Mouse (Mus musculus) forebrain, embryonic 13.5 days (tissue): ENCODE data around the gene Dmxl2. TPM values are rescaled to one million over a fixed set of nuclear protein-coding genes. Genes with fewer than 3 reads are reported as not detected.

Experiments used
- ATAC-seq: fragments of 200-750 bp; cut with Nextera tagmentation; 2 replicates; pipeline ENCODE4 v1.8.0; 2017
- H3K27ac ChIP-seq: fragments of 300-500 bp; sonication (generic); 2 replicates; pipeline ENCODE4 v1.5.1; 2015; ENCODE audit warnings: inconsistent platforms, mild to moderate bottlenecking, moderate library complexity
- H3K27me3 ChIP-seq: fragments of 300-500 bp; sonication (generic); 2 replicates; pipeline ENCODE4 v1.6.1; 2015; ENCODE audit warnings: mild to moderate bottlenecking, inconsistent platforms
- H3K36me3 ChIP-seq: fragments of 300-500 bp; sonication (generic); 2 replicates; pipeline ENCODE4 v1.6.1; 2015; ENCODE audit warnings: mild to moderate bottlenecking, inconsistent platforms; ENCODE audit not compliant: poor library complexity, severe bottlenecking
- H3K4me1 ChIP-seq: fragments of 300-500 bp; sonication (generic); 2 replicates; pipeline ENCODE4 v1.6.1; 2015; ENCODE audit warnings: inconsistent platforms
- H3K4me2 ChIP-seq: fragments of 300-500 bp; sonication (generic); 2 replicates; pipeline ENCODE4 v1.6.1; 2015; ENCODE audit warnings: inconsistent platforms, mild to moderate bottlenecking, moderate library complexity
- H3K4me3 ChIP-seq: fragments of 300-500 bp; sonication (generic); 2 replicates; pipeline ENCODE4 v1.5.1; 2015; ENCODE audit warnings: mild to moderate bottlenecking, inconsistent platforms
- H3K9ac ChIP-seq: fragments of 300-500 bp; sonication (generic); 2 replicates; pipeline ENCODE4 v1.6.1; 2015; ENCODE audit warnings: mild to moderate bottlenecking, inconsistent platforms
- H3K9me3 ChIP-seq: fragments of 300-500 bp; sonication (generic); replicated peaks from 2 replicates; pipeline ENCODE4 v1.6.1; 2016; ENCODE audit warnings: inconsistent platforms
- WGBS: fragments of 180-500 bp; shearing (Covaris S2); methylation state at CpG from one replicate; pipeline ENCODE4 v1.1.7; 2015; 5-methylcytosine and 5-hydroxymethylcytosine counted together
- polyA plus RNA-seq: library from polyadenylated mRNA; unstranded; fragments of >200 nt; fragmentation: Nextera tagmentation; extraction: Ambion mirVana; gene quantifications from 2 replicates; pipeline ENCODE4 v1.2.1, GENCODE M21; 2015

The Dmxl2 gene
- polyA plus RNA-seq, 1 experiment from 2014 or later: 30.0 TPM

DNA sequence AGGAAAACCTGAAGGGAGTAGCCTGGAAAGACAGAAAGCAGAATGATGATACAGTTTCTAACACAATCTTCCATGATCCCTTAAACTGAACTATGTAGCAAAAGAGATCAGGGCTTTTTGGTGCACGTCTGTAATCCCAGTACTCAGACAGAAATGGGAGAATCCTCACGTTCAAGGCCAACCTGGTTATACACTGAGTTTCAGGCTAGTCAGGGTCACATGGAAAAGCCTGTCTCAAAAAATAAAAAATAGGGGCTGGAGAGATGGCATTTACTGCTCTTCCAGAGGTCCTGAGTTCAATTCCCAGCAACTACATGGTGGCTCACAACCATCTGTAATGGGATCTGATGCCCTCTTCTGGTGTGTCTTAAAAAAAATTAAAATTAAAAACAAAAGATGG lies 11.0 kb downstream of the Dmxl2 start:
- WGBS: 89% methylated on average over 2 of the region's 2 CpGs
- Histone ChIP-seq H3K9me3 (no peaks in the 10 kb centered on the region), H3K27me3 (no peaks in the 10 kb centered on the region), H3K4me1 (no peaks in the 10 kb centered on the region), H3K36me3 (no peaks in the 10 kb centered on the region), H3K4me2 (no peak overlapping the region), H3K4me3 (no peak overlapping the region), H3K27ac (no peak overlapping the region), H3K9ac (no peak overlapping the region)
- no peak for ATAC-seq

DNA sequence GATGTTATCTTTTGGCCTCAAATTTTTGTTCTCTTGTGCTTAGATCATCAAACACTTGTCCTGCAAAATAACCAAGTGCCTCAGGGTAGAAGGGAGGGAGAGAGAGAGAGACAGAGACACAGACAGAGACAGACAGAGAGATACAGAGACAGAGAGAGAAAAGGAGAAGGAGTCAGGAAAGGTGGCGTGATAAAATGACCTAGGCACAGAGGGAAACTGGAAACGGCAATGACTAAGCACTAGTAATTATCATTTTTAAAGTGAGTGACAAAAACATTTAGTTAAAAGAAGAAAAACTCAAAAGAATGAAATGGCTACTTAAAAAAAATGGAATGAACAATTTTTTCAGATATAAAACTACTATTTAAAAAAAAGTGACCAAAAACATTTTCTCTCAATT lies 11.8 kb downstream of the Dmxl2 start:
- H3K36me3 ChIP-seq: no peaks in the 10 kb centered on the region
- no peak overlapping the region for H3K9ac ChIP-seq
- H3K4me3 ChIP-seq: no peak overlapping the region
- H3K27me3 ChIP-seq: no peaks in the 10 kb centered on the region
- H3K4me1 ChIP-seq: no peaks in the 10 kb centered on the region
- no peak overlapping the region for H3K27ac ChIP-seq
- ATAC-seq: no peak
- 70% methylated on average over 2 of the region's 2 CpGs for WGBS
- no peaks in the 10 kb centered on the region for H3K9me3 ChIP-seq
- H3K4me2 ChIP-seq: no peak overlapping the region

DNA sequence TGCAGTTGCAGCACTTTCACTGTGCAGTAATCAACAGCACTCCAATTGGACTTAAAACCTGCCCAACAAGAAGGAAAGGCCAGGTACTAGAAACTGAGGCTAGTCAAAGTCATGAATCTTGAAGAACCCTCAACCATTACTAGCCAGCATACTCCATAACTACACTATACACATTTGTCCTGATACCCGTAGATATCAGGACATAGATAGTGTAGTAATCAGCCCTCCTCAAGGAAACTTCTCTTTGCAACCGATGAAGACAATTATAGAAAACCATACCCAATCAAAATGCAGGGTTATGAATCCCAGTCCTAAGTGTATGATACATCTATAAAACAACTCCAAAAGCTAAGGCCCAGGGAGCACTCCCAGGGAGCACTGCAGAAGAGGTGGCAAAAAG lies 16.5 kb downstream of the Dmxl2 start:
- ATAC-seq: no peak
- no peaks in the 10 kb centered on the region for H3K36me3 ChIP-seq
- WGBS: 95% methylated on average over 2 of the region's 2 CpGs
- H3K27me3 ChIP-seq: no peaks in the 10 kb centered on the region
- H3K4me2 ChIP-seq: no peak overlapping the region
- no peaks in the 10 kb centered on the region for H3K9me3 ChIP-seq
- H3K9ac ChIP-seq: no peak overlapping the region
- H3K4me1 ChIP-seq: no peaks in the 10 kb centered on the region
- no peak overlapping the region for H3K4me3 ChIP-seq
- no peak overlapping the region for H3K27ac ChIP-seq

DNA sequence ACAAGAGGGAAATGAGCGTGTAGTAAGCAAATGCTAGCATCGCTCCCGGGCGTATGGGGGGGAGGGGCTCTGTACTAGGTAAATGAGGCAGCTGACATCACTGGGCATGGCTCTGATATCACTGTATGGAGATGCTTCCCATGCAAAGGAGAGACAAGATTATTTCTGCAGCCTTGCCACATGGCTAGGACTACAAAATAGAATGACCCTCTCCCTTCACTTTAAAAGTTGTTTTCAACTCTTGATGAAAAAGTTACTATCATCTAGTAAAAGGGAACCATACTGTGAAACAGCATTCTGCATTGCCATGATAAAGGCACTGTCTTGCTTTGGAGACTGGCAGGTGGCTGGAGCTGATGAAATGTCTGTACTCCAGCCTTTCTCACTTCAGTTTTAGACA lies 18.2 kb downstream of the Dmxl2 start:
- H3K9ac ChIP-seq: no peak overlapping the region
- H3K27me3 ChIP-seq: no peaks in the 10 kb centered on the region
- WGBS: 69% methylated on average over 4 of the region's 4 CpGs
- ATAC-seq: no peak
- H3K27ac ChIP-seq: no peak overlapping the region
- H3K4me3 ChIP-seq: no peak overlapping the region
- no peaks in the 10 kb centered on the region for H3K9me3 ChIP-seq
- no peak overlapping the region for H3K4me2 ChIP-seq
- H3K36me3 ChIP-seq: no peaks in the 10 kb centered on the region
- no peaks in the 10 kb centered on the region for H3K4me1 ChIP-seq

DNA sequence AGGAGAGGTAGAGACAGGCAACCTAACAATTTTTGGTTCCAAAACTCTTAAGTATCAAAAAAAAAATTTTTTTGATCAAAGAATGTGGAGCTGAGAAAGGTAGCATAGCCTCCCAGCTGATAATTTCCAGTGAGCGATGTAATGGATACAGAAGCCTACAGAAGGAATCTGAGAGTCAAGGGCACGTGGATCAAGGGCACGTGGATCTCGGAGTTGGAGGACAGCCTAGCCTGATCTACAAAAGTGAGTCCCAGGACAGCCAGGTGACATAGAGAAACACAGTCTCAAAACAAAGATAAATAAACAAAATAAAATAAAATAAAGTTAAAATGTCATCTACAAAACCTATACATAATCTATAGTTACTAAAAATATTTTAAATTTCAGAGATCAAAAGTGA lies 18.7 kb downstream of the Dmxl2 start:
- no peaks in the 10 kb centered on the region for H3K27me3 ChIP-seq
- no peak overlapping the region for H3K9ac ChIP-seq
- H3K27ac ChIP-seq: no peak overlapping the region
- no peaks in the 10 kb centered on the region for H3K36me3 ChIP-seq
- no peak overlapping the region for H3K4me2 ChIP-seq
- ATAC-seq: no peak
- 93% methylated on average over 4 of the region's 4 CpGs for WGBS
- H3K4me3 ChIP-seq: no peak overlapping the region
- no peaks in the 10 kb centered on the region for H3K4me1 ChIP-seq
- H3K9me3 ChIP-seq: no peaks in the 10 kb centered on the region

DNA sequence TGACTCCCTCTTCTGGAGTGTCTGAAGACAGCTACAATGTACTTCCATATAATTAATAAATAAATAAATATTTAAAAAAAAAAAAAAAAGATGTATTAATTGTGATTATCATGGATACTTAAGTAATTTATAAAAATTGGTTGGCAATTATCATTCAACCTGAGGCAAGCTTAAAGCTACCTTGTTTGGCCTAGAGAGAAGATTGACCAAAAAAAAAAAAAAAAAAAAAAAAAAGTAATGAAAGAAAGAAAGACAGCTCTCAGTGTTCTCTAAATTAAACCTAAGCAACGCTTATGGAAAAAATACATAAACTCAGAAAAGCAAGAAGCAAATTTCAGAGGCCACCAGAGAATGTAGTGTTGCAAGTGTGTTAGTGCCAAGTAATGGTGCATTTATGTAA lies 22.4 kb downstream of the Dmxl2 start:
- H3K27me3 ChIP-seq: no peaks in the 10 kb centered on the region
- WGBS: 91% methylated on average over 1 of the region's 1 CpGs
- H3K4me3 ChIP-seq: no peak overlapping the region

DNA sequence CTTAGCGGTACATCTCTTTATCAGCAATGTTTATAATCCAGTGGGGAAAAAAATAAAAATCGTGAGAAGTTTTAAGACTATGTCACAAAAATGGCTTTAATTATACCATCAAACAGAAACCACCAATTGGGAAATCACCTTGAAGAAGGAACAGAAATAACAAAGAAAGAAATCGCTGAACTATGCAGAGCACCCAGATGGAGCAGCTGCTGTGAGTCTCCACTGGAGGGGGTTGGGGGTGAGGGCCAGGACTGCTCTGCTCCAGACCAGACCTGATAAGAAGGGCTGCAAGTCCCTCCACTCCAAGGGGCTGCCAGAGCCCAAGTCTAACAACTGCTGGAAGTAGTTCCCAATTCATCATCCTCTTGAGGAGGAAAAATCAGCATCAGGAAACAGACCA lies 23.3 kb downstream of the Dmxl2 start:
- Histone ChIP-seq H3K27me3 (no peaks in the 10 kb centered on the region), H3K9me3 (no peaks in the 10 kb centered on the region), H3K4me1 (no peaks in the 10 kb centered on the region), H3K36me3 (0 out of 2 replicates have a peak, but pooled peaks cover 6% of the 10 kb centered on the region), H3K9ac (no peak overlapping the region), H3K4me3 (no peak overlapping the region), H3K27ac (no peak overlapping the region), H3K4me2 (no peak overlapping the region)
- 74% methylated on average over 3 of the region's 3 CpGs for WGBS
- ATAC-seq: no peak

More for the DNA sequence above, 22.4 kb downstream of the Dmxl2 start:
- ATAC-seq: no peak
- H3K9ac ChIP-seq: no peak overlapping the region
- H3K4me1 ChIP-seq: no peaks in the 10 kb centered on the region
- no peaks in the 10 kb centered on the region for H3K9me3 ChIP-seq
- H3K4me2 ChIP-seq: no peak overlapping the region
- H3K36me3 ChIP-seq: 0 out of 2 replicates have a peak, but pooled peaks cover 6% of the 10 kb centered on the region
- no peak overlapping the region for H3K27ac ChIP-seq

DNA sequence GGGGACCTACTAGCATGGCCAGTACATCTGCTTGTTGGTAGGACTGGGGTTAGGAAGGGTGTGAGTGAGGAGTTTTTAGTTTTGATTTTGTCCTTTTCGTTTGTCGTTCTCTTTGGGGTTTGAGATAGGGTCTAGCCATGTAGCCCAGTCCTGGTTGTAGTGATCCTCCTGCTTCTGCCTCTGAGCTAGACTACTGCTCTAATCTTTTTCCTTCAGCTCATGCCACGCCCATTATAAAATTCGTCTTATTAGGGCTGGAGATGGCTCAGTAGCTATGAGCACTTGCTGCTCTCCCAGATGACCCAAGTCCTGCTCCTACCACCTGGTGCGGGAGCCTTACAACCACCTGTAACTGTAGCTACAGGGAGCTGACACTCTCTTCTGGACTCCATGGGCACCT lies 26.9 kb downstream of the Dmxl2 start:
- H3K4me2 ChIP-seq: no peak overlapping the region
- ATAC-seq: no peak
- no peak overlapping the region for H3K4me3 ChIP-seq
- H3K27me3 ChIP-seq: no peaks in the 10 kb centered on the region
- no peak overlapping the region for H3K9ac ChIP-seq
- no peaks in the 10 kb centered on the region for H3K4me1 ChIP-seq
- WGBS: 91% methylated on average over 5 of the region's 5 CpGs
- H3K27ac ChIP-seq: no peak overlapping the region
- H3K36me3 ChIP-seq: peaks cover 6% of the 10 kb centered on the region; the same call in 1 of the 2 replicates
- H3K9me3 ChIP-seq: no peaks in the 10 kb centered on the region

DNA sequence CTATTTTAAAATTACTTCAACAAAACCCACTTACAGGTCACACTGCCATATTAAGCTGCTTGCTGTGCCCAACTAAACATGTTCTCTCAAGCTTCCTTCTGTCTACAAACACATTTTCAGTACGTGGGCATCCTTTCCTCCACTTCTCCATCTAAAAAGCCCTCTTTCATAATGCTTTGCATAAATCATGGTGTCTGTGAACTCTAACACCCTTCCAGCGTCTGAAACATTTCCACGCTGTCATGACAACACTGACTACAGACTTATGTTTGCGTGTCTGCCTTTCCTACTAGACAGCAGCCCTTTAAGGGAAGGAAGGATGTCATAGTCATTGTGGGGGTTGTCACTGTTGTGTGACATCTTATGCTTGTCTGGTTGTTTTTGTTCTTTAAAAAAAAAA lies 27.4 kb downstream of the Dmxl2 start:
- Histone ChIP-seq H3K27me3 (no peaks in the 10 kb centered on the region), H3K4me3 (no peak overlapping the region), H3K4me2 (no peak overlapping the region), H3K27ac (no peak overlapping the region), H3K9ac (no peak overlapping the region), H3K4me1 (no peaks in the 10 kb centered on the region), H3K36me3 (peaks cover 6% of the 10 kb centered on the region; the same call in 1 of the 2 replicates), H3K9me3 (no peaks in the 10 kb centered on the region)
- WGBS: 77% methylated on average over 4 of the region's 4 CpGs
- no peak for ATAC-seq

DNA sequence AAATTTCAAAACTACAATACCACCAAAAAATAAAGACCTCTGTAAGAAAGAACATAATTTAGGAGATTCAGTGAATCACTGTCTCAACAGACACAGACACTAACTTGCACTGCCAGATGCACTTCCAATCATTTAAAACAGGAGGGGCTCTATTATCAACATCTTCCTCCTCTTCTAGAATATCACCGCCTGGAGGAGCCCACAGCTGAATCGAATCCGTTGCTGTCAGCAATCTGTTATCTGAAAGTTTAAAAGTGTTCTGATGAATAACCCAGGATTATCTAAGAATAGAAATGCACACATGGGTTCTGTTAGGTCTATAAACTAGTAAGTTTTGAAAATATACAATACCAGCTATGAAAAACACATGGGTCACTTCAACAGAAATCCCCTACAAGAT lies 28.6 kb downstream of the Dmxl2 start:
- Histone ChIP-seq H3K4me3 (no peak overlapping the region), H3K27me3 (no peaks in the 10 kb centered on the region), H3K4me1 (no peaks in the 10 kb centered on the region), H3K4me2 (no peak overlapping the region), H3K9me3 (no peaks in the 10 kb centered on the region), H3K9ac (no peak overlapping the region), H3K27ac (no peak overlapping the region), H3K36me3 (peaks cover 6% of the 10 kb centered on the region; the same call in 1 of the 2 replicates)
- ATAC-seq: no peak
- WGBS: 89% methylated on average over 3 of the region's 3 CpGs

DNA sequence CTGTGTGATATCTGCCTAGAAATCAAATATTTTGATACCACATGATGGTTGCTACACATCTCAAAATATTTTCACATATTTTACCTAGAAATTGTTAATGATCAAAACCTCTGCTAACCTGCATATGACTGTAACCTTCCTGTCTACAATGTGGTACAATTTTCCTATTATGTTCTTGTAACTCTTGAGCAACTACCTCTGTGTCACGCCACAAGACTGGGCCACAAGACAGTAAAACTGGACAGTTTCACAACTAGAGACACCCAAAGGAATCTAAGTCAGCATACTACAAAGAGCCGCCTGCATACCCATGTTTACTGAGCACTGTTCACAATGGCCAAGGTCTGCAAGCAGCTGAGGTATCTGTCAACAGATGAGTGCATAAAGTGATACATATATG lies 32.1 kb downstream of the Dmxl2 start:
- Histone ChIP-seq H3K4me3 (no peak overlapping the region), H3K9ac (no peak overlapping the region), H3K36me3 (no peaks in the 10 kb centered on the region; the same call in 1 of the 2 replicates), H3K27ac (no peak overlapping the region), H3K4me2 (no peak overlapping the region), H3K27me3 (no peaks in the 10 kb centered on the region), H3K9me3 (no peaks in the 10 kb centered on the region), H3K4me1 (no peaks in the 10 kb centered on the region)
- 93% methylated on average over 2 of the region's 2 CpGs for WGBS
- ATAC-seq: no peak

DNA sequence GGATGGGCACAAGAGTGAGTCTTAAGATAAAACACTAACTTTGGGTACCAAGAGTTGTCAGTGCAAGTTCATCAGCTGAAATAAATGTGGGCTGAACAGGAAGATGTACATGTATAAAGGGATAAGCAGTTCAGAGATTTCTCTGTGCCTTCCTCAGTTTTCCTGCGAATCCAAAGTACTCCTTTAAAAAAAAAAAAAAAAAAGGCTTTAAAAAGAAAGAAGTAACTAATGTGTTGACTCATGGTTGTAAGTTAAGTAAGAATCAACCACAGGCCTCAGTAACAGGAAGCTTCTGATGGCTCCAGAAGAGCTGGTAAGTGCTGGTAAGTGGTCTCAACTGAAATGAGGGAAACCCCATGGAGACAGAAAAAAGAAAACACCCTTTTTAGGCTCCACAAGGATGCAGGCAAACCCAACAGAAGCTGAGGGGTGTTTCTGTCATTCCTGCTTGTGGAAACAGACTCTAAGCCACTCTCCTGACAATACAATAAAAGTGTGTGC lies 33.9 kb downstream of the Dmxl2 start:
- Histone ChIP-seq H3K4me2 (no peak overlapping the region), H3K27me3 (no peaks in the 10 kb centered on the region), H3K36me3 (no peaks in the 10 kb centered on the region; the same call in 1 of the 2 replicates), H3K27ac (no peak overlapping the region), H3K9me3 (no peaks in the 10 kb centered on the region), H3K4me3 (no peak overlapping the region), H3K9ac (no peak overlapping the region), H3K4me1 (no peaks in the 10 kb centered on the region)
- WGBS: 82% methylated on average over 1 of the region's 1 CpGs
- no peak for ATAC-seq

DNA sequence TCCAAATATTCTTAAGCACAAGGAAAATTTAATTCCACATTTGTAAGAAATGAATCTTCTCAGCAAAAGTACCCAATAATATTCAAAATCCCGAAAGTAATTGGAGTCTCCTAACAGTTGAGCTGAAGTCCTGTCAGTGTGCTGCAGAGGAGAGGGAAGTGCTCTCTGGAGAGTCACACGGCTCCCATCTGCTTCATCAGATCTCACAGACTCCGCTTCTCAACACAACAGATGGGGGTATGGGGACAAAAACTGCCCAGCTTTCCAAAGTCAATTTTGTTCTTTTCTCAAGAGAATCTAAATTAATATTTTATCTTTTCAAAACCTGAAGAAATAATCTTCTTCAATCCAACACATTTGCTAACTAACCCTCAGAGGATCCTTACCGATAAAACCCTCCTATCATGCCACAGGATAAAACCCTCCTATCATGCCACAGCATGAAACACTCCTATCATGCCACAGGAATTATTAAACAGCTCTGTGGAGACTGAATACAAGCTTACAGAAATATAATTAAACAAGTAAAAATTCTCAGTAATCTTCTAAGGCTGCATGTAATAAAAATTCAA lies 37.9 kb downstream of the Dmxl2 start:
- no peak overlapping the region for H3K9ac ChIP-seq
- no peaks in the 10 kb centered on the region for H3K9me3 ChIP-seq
- no peaks in the 10 kb centered on the region for H3K36me3 ChIP-seq
- no peak for ATAC-seq
- H3K27ac ChIP-seq: no peak overlapping the region
- H3K4me1 ChIP-seq: no peaks in the 10 kb centered on the region
- H3K4me2 ChIP-seq: no peak overlapping the region
- H3K4me3 ChIP-seq: no peak overlapping the region
- no peaks in the 10 kb centered on the region for H3K27me3 ChIP-seq
- 76% methylated on average over 4 of the region's 4 CpGs for WGBS
